Mouse (Mus musculus) G1E-ER4 (cell line): ENCODE data around the gene Mcrip1. TPM values are rescaled to one million over a fixed set of nuclear protein-coding genes. Genes with fewer than 3 reads are reported as not detected.

Experiments
- GATA1 ChIP-seq: IDR thresholded peaks from one replicate; pipeline ENCODE4 v1.8.0; 2012; ENCODE audit warnings: low read length, inconsistent platforms
- polyA plus RNA-seq: library from polyadenylated mRNA; stranded (reverse); fragments of >175 nt; gene quantifications from 2 replicates; pipeline ENCODE4 v1.2.3, GENCODE M21; 2012

The Mcrip1 gene
- polyA plus RNA-seq, 1 experiment: 170 TPM

DNA sequence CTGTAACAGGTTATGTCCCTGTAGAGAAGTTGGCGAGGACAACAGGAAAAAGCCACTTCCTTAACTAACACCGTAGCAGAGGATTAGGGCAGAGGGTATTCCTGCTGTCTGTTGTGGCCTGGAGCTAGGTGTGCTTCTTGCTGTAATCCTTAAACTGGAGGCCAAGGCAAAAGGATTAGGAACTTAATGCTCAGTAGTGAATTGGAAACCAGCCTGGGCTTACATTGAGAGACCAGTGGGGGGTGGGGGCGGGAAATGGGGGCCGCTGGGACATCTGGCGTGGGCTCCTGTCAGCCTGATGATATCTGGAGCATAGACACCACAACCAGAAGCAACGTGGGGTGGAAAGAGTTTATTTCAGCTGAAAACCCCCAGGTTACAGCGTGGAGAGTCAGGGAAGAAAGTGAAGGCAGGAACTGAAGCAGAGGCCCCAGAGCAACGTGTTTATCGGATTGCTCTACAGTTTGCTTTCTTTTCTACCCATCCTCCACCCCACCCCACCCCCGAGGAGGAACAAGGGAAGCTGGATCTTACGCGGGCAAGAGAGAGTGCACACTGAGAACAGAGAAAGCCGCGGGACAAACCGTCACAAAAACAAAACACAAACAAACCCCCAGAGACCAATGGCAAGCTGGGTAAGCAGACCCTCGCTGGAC lies 39.0 kb downstream of the Mcrip1 start:
- TF ChIP-seq GATA1: no peak

DNA sequence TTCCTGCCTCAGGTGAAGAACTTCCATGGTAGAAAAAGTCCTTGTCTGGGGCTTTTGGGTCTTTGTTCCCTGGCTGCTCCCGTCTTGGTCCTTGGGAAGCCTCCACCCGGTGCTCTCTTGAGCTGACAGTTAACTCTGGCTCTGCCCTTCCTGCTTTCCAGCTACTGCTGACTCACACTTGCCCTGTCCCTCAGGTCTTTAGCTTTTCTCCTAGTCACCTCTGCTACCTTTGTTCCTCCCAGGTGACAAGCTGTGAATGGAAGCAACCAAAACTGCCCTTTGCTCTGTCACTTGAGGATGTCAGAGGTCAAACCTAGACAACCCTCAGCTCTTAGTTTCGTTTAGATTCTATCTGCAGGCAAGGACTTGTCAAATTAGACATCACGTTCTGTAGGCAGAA lies 39.6 kb downstream of the Mcrip1 start:
- no peak for TF ChIP-seq GATA1

DNA sequence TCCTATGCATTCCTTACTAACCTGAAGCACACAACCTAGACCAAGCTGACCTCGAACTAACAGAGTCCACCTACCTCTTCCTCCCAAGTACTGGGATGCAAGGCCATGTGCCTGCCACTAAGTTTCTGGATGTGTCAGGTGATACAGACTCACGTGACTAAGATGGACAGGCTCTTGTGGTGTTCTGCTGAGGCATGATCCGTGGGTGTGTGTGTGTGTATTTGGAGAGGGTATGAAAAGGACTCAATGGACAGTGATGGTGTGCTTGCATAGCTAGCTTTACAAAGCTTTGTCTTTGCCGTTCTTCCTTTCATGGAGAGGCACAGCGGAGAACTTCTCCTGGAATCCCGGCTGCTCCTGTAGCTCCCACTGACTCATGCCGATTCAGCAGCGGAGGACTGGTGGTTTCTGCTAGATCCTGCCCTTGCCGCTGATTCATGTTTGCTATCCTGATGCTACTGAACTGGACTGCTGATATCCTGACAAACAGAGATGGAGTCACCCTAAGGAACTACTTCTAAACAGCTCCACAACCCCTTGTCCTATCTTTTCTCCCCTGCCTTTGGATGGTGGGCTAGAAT lies 41.1 kb downstream of the Mcrip1 start:
- TF ChIP-seq GATA1: no peak

DNA sequence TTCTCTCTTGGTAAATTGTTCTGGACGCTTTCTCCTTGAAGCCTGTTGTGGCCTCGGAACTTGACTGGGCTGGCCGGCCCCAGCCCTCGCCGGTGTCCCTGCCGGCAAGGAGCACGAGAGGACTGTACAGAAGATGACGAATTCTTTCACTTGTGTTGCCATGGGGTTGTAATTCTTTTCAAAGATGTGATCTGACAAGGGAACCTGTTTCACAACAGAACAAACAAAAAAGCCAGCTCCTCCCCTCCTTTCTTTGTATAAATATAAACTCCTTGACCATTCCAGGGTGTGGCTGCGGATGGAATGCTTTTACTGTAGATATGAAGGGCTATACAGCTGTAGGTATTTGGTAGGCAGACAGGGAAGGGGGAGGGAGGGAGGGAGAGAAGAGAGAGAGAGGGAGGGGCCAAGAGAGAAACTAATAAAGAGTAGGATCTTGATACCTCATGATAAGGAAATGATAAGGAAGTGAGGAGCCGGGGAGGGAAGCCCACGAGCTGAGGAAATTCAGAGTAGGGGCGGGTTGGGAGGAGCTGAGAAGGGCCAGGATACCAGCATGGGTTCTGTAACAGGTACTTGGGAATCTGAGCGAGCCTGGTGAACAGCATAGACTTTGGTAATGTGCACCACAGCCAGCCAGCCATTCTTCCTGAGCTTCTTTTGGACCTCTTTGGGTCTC lies 41.8 kb downstream of the Mcrip1 start:
- TF ChIP-seq GATA1: no peak

DNA sequence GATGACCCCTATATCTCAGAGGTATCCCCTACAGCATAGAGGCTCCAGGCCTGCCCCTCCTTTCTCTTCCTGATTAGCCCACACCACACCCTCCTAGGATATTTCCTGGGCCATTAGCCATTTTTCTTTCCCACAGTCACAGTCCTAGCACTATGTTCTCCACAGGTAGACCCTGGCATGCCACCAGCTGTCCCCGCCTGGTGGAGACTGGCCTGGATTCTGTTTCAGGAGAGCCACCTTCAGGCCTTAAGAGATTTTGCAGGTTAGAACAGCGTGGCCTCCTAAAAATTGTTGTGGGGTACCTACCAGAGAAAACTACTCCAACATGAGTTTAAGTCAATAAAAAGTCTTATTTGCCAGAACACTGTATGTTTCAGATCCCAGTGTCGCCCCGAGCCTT lies 42.6 kb downstream of the Mcrip1 start:
- TF ChIP-seq GATA1: no peak

DNA sequence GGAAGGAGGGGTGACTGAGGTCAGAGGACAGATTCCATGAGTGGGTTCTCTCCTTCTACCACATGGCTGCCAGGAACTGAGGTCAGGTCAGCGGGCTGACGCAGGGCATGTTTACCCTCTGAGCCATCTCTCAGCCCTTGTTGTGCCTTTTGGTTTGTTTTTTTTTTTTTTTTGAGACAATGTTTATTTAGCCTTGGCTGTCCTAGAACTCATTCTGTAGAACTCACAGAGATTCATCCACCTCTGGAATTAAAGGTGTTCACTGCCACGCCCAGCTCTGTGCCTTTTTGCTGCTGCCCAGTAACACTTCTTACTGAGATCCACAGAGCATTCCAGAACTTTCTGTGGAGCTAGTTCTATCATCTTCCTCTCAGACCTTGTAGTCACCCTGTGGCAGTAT lies 43.9 kb downstream of the Mcrip1 start:
- TF ChIP-seq GATA1: no peak

DNA sequence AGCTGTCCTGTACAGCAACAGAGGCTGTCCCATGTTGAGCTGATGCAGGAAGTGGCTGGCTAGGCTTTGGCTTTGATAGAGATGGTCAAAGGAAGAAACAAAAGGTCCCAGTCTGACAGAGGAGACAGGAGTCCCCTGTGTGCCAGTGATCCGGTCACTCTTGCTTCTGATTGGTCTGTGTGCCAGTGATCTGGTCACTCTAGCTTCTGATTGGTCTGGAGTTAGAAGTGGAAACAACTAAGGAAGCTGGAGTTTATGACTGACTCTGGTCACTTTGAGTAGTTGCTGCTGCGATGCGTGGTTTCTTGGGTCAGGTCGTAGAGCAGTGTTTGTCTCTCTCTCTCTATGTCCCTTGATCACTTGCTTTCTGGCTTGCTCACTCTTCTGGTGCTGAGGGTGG lies 47.8 kb downstream of the Mcrip1 start:
- no peak for TF ChIP-seq GATA1

DNA sequence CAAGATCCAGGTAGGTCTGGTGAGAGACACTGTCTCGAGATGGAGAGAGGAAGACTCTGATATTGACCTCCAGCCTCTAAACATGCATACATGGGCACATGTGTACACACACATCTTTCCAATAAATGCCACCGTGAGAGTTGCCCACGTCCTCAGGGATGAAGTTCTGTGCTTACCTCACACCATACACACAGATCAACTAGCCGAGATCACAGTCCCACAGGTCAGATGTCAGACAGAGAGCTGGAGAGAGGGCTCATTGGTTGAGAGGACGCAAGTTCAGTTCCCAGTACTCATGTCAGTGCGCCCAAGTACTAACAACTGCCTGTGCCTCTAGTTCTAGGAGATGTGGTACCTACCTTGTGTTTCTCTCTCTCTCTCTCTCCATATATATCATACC lies 48.5 kb downstream of the Mcrip1 start:
- no peak for TF ChIP-seq GATA1

DNA sequence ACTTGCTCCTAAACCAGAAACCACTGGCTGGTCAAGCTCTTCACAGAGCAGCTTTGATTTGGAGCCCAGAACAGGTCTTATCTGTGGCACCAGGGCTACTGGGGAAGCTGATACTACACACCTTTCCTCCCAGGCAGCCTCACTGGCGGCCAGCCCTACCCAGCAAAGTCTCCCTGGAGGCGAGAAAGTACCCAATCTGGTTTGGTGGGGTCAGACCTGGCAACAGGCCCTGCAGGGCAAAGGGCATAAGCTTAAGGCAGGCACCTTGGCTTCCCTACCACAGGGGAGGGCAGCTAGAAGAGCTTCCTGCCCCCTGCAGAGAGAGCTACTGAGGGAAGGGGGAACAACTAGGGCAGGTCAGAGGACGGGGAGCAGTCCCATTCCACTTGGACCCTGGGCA lies 49.2 kb downstream of the Mcrip1 start:
- TF ChIP-seq GATA1: no peak

DNA sequence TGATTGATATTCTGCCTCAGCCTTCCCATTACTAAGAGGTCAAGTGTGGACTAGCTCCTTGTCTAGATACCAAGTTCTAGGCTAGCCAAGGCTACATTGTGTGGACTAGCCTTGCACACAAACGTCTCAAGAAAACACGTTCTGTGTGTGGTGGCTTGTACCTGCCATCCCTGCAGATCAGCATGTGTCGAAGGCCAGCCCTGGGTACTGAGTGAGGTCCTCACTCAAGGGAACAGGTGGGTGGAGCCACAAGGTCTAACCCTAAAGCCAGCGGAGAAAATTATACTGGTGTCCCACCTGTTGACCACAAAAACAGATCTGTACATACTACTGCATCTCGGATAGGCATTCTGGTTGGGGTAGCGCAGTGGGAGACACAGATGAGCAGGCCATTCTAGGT lies 49.6 kb downstream of the Mcrip1 start:
- no peak for TF ChIP-seq GATA1

DNA sequence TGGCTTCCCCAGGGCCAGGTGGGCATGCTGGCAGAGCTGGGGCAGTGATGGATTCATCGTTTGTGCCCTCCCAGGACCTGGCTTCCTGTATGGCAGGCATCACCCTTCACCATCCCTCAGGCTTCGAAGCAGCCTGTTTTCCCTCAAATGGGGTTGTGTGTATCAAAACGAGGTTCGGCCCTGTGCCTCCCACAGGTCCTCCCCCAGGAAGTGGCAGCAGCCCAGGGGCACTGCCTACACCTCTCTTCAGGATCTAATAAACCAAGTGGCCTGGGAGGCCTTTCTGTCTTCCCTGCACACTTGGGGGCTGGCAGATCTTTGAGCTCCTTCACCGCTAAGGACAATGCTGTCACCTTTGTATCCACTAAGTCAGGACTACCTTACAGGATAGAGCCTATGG lies 50.6 kb downstream of the Mcrip1 start:
- TF ChIP-seq GATA1: no peak

DNA sequence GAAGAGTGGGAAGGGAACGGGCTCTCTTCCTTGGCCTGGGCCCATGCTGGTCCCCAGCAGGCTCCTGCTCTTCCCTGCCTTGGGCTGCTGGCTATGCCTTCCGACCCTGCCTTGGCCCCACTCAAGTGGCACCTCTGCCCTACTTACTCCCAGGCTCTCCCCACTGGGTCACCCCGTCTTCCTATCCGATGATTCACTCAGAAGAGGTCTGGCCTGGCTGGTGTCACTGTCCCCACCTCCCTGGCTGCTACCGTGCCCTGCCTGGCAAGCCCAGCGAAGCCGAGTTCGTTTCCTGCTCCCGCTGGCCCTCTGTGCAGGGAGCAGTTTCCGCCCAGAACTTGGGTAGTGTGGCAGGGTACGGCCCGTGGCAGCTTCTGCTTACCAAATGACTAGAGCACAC lies 51.3 kb downstream of the Mcrip1 start:
- TF ChIP-seq GATA1: no peak

DNA sequence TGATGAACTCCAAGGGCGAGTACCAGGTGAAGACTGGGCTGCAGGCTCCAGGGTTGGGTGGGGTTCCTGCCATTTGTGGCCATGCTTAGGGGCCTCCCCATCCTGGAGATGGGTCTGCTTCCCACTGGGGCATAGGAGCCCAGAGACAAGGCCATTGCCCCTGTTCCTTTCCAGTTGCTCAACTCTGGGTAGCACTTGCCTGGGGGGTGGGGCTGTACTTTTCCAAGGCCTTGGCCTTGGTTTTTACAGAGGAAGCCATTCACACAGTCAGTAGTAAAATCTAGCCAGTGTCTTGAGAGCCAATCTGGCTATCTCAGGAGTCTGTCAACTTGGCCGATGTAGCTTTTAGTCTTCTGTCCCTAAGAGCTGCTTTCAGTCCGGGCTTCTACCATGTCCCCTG lies 52.1 kb downstream of the Mcrip1 start:
- no peak for TF ChIP-seq GATA1

DNA sequence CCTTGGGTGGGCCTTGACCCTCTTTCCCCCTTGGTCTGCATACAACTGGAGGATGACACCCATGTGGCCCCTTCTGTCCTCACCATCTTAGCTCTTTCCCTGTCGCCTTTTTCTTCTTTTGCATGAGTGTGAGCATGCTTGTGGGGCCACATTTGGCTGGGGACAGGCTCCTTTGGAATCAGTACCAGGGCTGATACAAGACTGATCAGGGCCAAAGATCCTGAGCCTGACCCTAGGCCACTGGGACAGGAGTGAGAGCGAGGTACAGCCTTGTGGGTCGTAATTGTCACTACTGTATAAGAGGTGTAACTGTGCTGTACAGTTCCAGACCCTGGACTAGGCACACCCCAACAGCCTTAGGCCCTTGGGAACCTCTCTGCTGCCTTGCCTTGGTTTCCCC lies 55.6 kb downstream of the Mcrip1 start:
- TF ChIP-seq GATA1: no peak

DNA sequence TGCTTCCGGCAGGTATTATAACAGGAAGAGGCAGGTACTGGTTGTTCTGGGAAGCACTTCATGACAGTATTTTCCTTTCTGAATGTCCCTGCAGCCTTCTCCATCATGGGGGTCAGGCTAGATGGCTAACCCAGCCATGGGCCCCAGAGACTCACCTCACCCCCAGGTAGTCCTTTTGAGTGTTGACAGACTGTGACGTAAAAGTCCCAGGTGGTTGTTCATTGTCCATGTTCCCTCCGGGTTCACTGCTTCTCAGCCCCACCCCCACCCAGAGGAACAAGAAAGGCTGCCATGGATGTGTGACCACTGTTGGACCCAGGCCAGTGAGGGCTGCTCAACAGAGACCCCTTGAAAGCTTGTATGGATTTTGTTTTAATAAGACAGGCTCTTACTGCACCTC lies 56.2 kb downstream of the Mcrip1 start:
- no peak for TF ChIP-seq GATA1

Other genes with a start within 250 kb of the Mcrip1 start
- 103 and 191 TPM in 2 replicates for gene Actg1, start 201.2 kb downstream of the Mcrip1 start, polyA plus RNA-seq
- gene Fscn2, start 188.2 kb downstream of the Mcrip1 start, polyA plus RNA-seq: not detected in 2 replicates
- gene Faap100, start 171.0 kb downstream of the Mcrip1 start, polyA plus RNA-seq: 28.1 and 30.6 TPM in 2 replicates
- gene Nploc4, start 112.0 kb downstream of the Mcrip1 start, polyA plus RNA-seq: 55.2 and 115 TPM in 2 replicates
- not detected in 2 replicates for gene Tspan10, start 107.1 kb downstream of the Mcrip1 start, polyA plus RNA-seq
- 0.17 and 0.31 TPM in 2 replicates for gene Pde6g, start 96.2 kb downstream of the Mcrip1 start, polyA plus RNA-seq
- 20.5 and 22.7 TPM in 2 replicates for gene Oxld1, start 91.7 kb downstream of the Mcrip1 start, polyA plus RNA-seq
- 50.2 and 76.0 TPM in 2 replicates for gene Ccdc137, start 91.6 kb downstream of the Mcrip1 start, polyA plus RNA-seq
- gene Arl16, start 82.1 kb downstream of the Mcrip1 start, polyA plus RNA-seq: 26.9 and 44.9 TPM in 2 replicates
- 600 and 743 TPM in 2 replicates for gene Mrpl12, start 65.1 kb downstream of the Mcrip1 start, polyA plus RNA-seq
- 74.6 and 83.7 TPM in 2 replicates for gene Slc25a10, start 57.9 kb downstream of the Mcrip1 start, polyA plus RNA-seq
- not detected in 2 replicates for gene Gcgr, start 19.0 kb downstream of the Mcrip1 start, polyA plus RNA-seq
- gene Ppp1r27, start 1.4 kb upstream of the Mcrip1 start, polyA plus RNA-seq: not detected in 2 replicates
- gene P4hb, start 23.5 kb upstream of the Mcrip1 start, polyA plus RNA-seq: 559 and 642 TPM in 2 replicates
- gene Arhgdia, start 31.9 kb upstream of the Mcrip1 start, polyA plus RNA-seq: 1,177 and 1,217 TPM in 2 replicates
- gene Alyref, start 48.6 kb upstream of the Mcrip1 start, polyA plus RNA-seq: 539 and 588 TPM in 2 replicates
- gene Anapc11, start 48.7 kb upstream of the Mcrip1 start, polyA plus RNA-seq: 200 and 289 TPM in 2 replicates
- gene Npb, start 58.8 kb upstream of the Mcrip1 start, polyA plus RNA-seq: 1.7 and 2.3 TPM in 2 replicates
- 149 and 196 TPM in 2 replicates for gene Pcyt2, start 68.2 kb upstream of the Mcrip1 start, polyA plus RNA-seq
- 108 and 170 TPM in 2 replicates for gene Sirt7, start 75.5 kb upstream of the Mcrip1 start, polyA plus RNA-seq
- gene Mafg, start 83.9 kb upstream of the Mcrip1 start, polyA plus RNA-seq: 44.0 and 52.0 TPM in 2 replicates
- 1.8 and 3.2 TPM in 2 replicates for gene Pycr1, start 94.0 kb upstream of the Mcrip1 start, polyA plus RNA-seq
- gene Myadml2, start 98.4 kb upstream of the Mcrip1 start, polyA plus RNA-seq: not detected in 2 replicates
- gene Notum, start 111.4 kb upstream of the Mcrip1 start, polyA plus RNA-seq: not detected in 2 replicates
- gene Aspscr1, start 123.2 kb upstream of the Mcrip1 start, polyA plus RNA-seq: 215 and 275 TPM in 2 replicates
- 42.0 and 251 TPM in 2 replicates for gene Cenpx, start 164.0 kb upstream of the Mcrip1 start, polyA plus RNA-seq
- 28.7 and 33.4 TPM in 2 replicates for gene Lrrc45, start 164.2 kb upstream of the Mcrip1 start, polyA plus RNA-seq
- 1.6 and 2.7 TPM in 2 replicates for gene Rac3, start 171.7 kb upstream of the Mcrip1 start, polyA plus RNA-seq
- 28.9 and 50.8 TPM in 2 replicates for gene Dcxr, start 177.6 kb upstream of the Mcrip1 start, polyA plus RNA-seq
- gene Cbr2, start 182.4 kb upstream of the Mcrip1 start, polyA plus RNA-seq: not detected in 2 replicates
- gene Hmga1b, start 213.1 kb upstream of the Mcrip1 start, polyA plus RNA-seq: 2,256 and 2,629 TPM in 2 replicates
- 50.0 and 86.3 TPM in 2 replicates for gene Rfng, start 234.5 kb upstream of the Mcrip1 start, polyA plus RNA-seq
- gene Gps1, start 234.5 kb upstream of the Mcrip1 start, polyA plus RNA-seq: 73.2 and 84.7 TPM in 2 replicates
- 184 and 189 TPM in 2 replicates for gene Dus1l, start 246.7 kb upstream of the Mcrip1 start, polyA plus RNA-seq